Mouse (Mus musculus) lung, adult 2 months (tissue): ENCODE results near the gene Hist1h2aa.

Experiments used
- CTCF ChIP-seq: fragments of 200-500 bp; IDR thresholded peaks from 2 replicates; pipeline ENCODE4 v1.5.1; 2011; ENCODE audit warnings: mild to moderate bottlenecking, low read length, control low read depth; ENCODE audit not compliant: insufficient read depth
- POLR2A ChIP-seq: fragments of 200-500 bp; IDR thresholded peaks from 2 replicates; pipeline ENCODE4 v1.6.1; 2011; ENCODE audit warnings: low read depth, mild to moderate bottlenecking, control low read depth, low read length, borderline replicate concordance; ENCODE audit errors: extremely low read depth

DNA sequence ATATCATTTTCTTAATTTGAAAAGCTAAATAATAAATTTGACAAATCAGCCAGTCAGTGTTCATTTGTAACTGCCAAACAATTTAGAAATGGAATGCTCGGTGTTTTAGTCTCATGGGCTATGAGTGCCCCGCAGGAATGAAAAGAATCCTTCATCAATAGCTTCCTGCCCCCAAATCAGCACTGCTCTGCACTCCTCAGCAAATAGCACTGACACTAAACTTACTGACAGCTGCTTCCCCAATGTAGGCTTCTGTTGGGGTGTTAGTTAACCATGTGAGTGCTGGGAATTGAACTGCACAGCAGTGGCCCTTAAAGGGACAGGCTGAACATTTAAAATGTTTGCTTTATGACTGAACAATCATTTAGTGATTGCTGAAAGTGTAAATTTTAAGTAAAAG, 25.5 kb downstream of the Hist1h2aa start:
- TF ChIP-seq CTCF (no peak), POLR2A (no peak)
